Mouse (Mus musculus) adrenal gland, adult 18-20 months (tissue): ENCODE data around the gene Tfam. TPM values are rescaled to one million over a fixed set of nuclear protein-coding genes. Genes with fewer than 3 reads are reported as not detected.

Source experiments
- total RNA-seq, 2 experiments: library from RNA; stranded (reverse); gene quantifications; 1 replicate in 1 of 2; 2 replicates in 1 of 2; pipeline ENCODE4 v1.2.3; 2021

Tfam gene
- total RNA-seq, 2 experiments from 2014 or later, result 42.8 to 57.0 TPM

Other genes with a start within 250 kb of the Tfam start
- 10 to 100 TPM; 10.2 to 10.8 TPM for gene Bicc1, start 78.6 kb downstream of the Tfam start, total RNA-seq
- 10 to 100 TPM; 15.2 to 18.3 TPM for gene Ube2d1, start 47.0 kb upstream of the Tfam start, total RNA-seq
- gene Cisd1, start 106.7 kb upstream of the Tfam start, total RNA-seq, result 100 to 1,000 TPM; 112 to 135 TPM
- gene Ipmk, start 109.5 kb upstream of the Tfam start, total RNA-seq, result 10 to 100 TPM; 12.9 to 14.4 TPM